Mouse (Mus musculus) c-Kit-positive CD71-positive TER-119-negative erythroid progenitor cells, embryonic 14.5 days (primary cell): ENCODE results near the gene Zdhhc16.
A peak's percentile ranks its signal among the peaks of the same experiment; 100 is the strongest.
"Not testable (repeated sequence)": the region's sequence is repeated elsewhere in the genome, so short reads cannot be mapped to it uniquely, and the experiment has no call there.

ENCODE experiments used
- DNase-seq: peaks from one replicate; pipeline ENCODE4 v3.0.0-alpha.2; 2013; ENCODE audit warnings: low read depth

The Zdhhc16 gene

GRCm38 (mm10) chr19:41913774-41914591 lies 19.3 kb upstream of the Zdhhc16 start:
- DNase-seq = no peak

DNA sequence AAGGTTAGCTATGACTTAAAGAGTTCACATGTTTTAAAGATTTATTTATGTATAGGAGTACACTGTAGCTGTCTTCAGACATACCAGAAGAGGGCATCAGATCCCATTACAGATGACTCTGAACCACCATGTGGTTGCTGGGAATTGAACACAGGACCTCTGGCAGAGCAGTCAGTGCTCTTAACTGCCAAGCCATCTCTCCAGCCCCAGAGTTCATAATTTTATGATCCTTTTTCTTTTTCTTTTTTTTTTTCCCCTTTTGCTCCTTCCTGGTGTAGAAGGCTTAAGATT lies 18.7 kb upstream of the Zdhhc16 start:
- not testable (repeated sequence) for DNase-seq

DNA sequence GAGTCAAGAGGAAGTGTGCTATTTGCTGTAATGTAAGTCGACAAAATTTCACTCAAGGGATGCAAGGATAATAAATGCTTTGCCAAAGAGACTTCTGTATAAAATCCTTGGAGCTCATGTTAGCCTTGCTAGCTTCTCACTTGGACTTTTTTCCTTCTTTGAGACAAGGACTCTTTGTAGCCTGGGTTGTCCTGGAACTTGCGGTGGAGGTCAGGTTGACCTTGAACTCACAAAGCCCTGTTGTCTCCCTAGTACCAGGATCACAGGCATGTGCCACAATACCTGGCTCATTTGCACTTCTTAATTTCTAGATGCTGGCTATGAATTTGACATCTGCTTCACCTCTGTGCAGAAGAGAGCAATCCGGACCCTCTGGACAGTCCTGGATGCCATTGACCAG lies 18.0 kb upstream of the Zdhhc16 start:
- no peak for DNase-seq

DNA sequence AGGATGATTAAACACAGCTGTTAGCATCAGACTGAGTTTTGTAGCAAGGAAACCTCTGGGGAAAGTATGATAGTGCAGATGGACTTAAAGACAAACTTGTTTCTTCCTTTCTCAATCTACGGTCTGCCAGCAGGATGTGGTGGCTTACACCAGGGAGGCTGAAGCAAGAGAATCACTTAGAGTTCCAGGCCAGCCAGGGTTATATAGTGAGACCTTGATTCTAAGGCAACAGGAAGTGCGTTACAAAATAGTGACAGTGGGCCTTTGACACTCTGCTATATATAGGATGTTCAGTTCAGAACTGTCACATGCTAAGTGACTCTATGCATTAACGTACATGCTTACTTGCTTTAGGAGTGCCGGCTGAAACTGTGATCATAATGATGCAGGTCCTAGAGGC lies 16.4 kb upstream of the Zdhhc16 start:
- DNase-seq = no peak

DNA sequence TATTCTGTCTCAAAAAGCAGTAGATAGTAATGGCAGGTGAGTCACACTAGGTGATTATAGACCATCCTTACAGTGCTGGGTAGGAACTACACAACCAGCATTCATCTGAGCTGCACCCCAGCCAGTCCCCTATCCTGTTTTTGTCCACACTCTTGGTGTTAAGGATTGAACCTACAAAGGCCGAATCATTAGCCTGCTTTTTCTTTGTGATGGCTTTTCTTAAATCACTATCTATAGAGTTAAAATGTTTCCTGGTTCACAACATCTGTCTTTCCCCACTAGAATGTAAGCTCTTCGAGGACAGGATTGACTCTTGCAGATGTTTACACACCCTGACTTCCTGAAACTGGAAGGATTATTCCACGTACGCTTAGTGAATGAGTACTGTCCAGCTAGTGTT lies 13.8 kb upstream of the Zdhhc16 start:
- DNase-seq = no peak

- no peak for DNase-seq
These were observed 12.7 kb upstream of the Zdhhc16 start for GRCm38 (mm10) chr19:41920412-41921067.

- peak; percentile 34 for DNase-seq
These were observed 594 bp upstream of the Zdhhc16 start for GRCm38 (mm10) chr19:41932686-41933085.

GRCm38 (mm10) chr19:41934124-41934523 lies 844 bp downstream of the Zdhhc16 start:
- peak; percentile 35 for DNase-seq

- no peak for DNase-seq
These were observed 2.6 kb downstream of the Zdhhc16 start for GRCm38 (mm10) chr19:41935921-41936320.

DNA sequence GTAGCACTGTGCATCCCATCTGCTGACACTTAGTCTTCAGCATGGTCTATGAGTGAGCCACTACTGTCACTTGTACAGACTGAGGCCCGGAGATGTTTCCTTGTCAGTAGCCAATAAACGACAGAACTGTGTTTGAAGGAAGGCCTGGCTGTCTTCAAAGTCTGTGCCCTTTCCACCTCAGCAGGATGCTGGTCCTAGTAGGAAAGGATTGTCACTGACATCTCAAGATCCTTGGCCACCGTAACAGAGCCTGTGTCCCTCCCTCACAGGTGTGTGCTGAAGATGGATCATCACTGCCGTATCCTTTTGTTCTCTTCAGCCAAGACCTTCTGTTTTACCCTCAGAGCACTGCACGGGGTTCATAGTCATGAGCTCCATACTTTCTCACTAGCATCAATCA lies 5.3 kb downstream of the Zdhhc16 start:
- no peak for DNase-seq

DNA sequence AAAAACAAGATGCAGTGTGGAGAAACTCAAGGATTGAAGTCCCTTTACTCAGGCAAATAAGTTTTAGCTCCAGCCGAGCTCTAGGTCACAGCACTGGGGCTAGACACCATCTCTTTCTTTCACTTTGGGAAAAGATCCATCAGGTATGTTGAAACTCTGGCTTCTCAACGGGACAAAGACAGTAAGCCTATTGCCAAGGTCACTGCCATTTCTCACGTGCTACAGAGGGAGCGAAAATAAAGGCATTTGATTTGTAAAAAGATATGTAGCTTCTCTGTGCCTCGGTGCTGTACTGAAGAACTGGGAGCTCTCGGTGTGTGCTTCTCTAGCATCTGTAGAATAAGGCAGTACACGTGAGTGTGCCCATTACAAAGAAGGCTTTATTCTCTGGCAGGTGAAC lies 10.6 kb downstream of the Zdhhc16 start:
- DNase-seq = no peak

DNA sequence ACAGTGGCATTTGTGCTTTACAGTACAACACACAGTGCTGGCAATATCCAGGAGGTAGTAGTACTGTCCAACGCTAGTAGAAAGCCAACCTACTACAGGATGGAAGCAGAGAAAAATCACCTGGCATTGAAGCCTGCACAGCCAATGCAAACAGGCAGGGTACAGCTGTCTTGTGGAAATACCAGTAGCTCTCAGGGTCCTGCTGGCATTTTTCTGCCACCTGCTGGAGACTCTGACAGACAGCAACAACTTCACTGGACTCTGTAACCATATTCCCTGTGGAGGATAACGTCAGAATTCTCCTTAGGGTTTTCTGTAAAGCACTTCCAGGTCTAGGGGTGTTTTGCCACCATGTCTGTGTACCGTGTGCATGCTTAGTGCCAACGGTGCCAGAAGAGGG lies 19.0 kb downstream of the Zdhhc16 start:
- DNase-seq = no peak

GRCm38 (mm10) chr19:41953574-41953973 lies 20.3 kb downstream of the Zdhhc16 start:
- DNase-seq = no peak

- no peak for DNase-seq
These were observed 36.3 kb downstream of the Zdhhc16 start for GRCm38 (mm10) chr19:41969618-41970017.

- DNase-seq = no peak
These were observed 40.9 kb downstream of the Zdhhc16 start for GRCm38 (mm10) chr19:41973891-41974794.

DNA sequence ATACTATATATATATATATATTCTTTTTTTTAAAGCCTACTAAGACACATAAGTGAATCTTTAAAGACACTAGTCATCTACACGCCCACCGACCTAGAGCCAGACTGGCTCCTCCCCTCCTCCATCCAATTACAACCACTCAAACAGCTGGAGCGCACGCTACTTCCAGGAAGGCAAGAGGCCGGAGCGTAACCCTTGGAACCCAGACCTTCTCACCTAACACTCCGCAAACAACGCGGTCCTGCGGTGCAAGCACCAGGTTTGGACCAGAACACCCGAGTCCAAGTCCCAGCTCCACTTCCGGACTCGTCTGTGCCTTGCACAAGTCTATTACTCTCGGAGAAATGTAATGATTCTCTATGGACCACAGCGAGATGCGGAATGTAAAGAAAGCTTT lies 47.1 kb downstream of the Zdhhc16 start:
- peak; percentile 49 for DNase-seq

- DNase-seq = peak; percentile 98
These were observed 47.7 kb downstream of the Zdhhc16 start, which contains the start of gene Mms19 for GRCm38 (mm10) chr19:41980819-41981594. Gene Mms19 (minus strand): TSS chr19:41981157.

- no peak for DNase-seq
These were observed 48.3 kb downstream of the Zdhhc16 start, which contains the start of gene Ubtd1 for GRCm38 (mm10) chr19:41981595-41981927. Gene Ubtd1 (plus strand): TSS chr19:41981763.

DNA sequence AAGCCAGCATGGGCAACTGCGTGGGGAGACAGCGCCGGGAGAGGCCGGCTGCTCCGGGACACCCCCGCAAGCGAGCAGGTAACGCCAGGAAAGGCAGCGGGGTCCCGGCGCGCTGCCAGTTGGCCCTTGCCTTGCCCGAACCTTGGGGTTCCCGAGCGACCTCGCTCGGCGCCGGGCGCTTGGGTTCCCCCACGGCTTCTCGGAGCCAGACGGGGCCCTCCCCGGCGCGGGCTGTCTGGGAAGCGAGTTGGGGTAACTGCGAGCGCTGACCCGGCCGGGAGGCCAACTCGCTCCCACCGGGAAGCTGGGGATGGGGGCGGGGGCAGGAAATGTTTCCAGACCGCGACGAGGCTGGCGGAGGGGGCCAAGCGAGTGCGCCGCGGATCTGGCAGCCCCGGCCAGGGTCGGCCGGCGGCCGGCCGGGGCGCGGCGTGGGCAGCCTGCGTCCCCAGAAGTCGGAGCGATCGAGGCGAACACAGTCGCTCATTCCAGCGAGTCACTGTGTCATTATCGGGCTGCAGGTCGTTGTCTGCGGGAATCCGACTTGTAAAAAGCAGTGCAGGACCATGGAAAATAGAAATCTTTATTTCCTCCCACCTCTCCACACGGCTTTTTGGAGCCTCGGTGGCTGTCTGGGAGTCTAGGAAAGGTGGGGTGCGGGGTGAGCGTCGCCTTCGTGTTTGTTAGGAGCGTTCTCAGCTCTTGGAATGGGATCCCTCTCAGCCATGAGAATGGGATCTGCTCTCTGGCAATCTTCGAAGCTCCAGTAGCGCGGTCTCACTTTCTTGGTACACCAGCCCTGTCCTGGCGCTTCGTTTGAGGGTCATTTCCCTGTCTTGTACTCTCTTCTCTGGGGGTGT lies 48.9 kb downstream of the Zdhhc16 start:
- no peak for DNase-seq

DNA sequence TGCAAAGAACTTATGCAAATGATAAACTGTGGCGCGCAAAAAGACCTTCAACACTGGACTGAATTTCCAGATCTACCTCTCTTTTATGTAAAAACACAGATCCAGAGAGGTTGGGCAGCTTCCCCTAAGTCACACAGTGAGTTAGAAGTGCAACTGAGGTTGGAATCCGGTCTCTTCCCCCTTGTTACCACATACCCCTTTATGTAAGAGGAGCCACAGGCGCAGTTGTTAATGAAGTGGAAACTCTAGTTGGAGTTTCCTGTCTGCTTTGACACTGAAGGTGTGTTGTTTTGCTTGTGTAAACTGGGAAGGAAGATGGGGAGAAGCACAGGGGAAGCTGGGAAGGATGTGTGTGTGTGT lies 49.5 kb downstream of the Zdhhc16 start:
- DNase-seq = no peak

- no peak for DNase-seq
These were observed 52.7 kb downstream of the Zdhhc16 start for GRCm38 (mm10) chr19:41985994-41986393.
